Mouse (Mus musculus): ENCODE measurements at regions not wholly inside any gene's neighbourhood (a gene's known extent, or its start where the extent isn't known, plus 50 kb on each side); places are given as distances from the start of the nearest gene placed in this dataset.

DNA sequence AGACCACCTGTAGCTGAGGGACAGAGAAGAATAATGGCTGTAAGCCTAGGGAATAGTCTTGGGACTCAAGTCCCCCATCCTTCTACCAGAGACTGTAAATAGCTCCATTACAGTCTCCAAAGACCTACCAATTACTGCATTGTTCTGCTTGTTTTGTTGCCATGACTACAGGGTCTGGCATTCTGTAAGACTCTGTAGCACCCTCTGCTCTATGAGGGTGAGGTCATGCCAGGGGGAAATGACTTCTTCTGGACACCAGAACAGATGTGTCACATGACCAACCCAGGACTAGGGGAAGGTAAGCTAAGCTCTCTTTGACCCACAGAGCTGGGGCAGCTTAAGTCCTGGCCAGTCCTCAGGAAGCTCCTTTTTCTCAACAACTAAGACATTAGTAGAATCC lies 405.2 kb upstream of the Fam19a5 start:
- DNase-seq (ENCODE audit: extremely low spot score in 1 of 2, low spot score in 2 of 2) = no peak
- no peak overlapping the region for H3K4me3 ChIP-seq
- intact Hi-C loops (cut with DNase I) = no loop called here
- TF ChIP-seq CTCF (IDR thresholded peaks at IDR 0.05) = no peak
- H3K27ac ChIP-seq = no peak overlapping the region

DNA sequence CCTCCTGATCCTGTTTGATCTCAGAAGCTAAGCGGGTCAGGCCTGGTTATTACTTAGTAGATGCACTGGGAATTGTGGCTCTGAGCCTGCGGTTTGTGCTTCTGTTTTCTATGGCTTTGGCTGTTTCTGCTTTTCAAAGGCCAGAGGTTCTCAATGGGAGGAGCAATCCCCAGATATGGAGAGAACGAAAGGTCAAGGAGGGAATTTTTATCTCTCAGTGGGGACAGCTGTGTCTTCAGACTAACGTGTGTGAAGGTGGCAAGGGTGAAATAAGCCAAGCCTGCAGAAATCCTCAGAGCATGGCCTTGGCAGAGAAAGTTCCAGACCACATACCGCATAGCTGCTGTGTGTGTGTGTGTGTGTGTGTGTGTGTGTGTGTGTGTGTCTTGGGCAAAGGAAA lies 375.0 kb upstream of the Fam19a5 start:
- Histone ChIP-seq H3K27ac (no peak overlapping the region), H3K4me3 (no peak overlapping the region)
- DNase-seq (ENCODE audit: extremely low spot score in 1 of 2, low spot score in 2 of 2) = no peak
- no peak for TF ChIP-seq CTCF (IDR thresholded peaks at IDR 0.05)
- intact Hi-C loops (cut with DNase I) = no loop called here

DNA sequence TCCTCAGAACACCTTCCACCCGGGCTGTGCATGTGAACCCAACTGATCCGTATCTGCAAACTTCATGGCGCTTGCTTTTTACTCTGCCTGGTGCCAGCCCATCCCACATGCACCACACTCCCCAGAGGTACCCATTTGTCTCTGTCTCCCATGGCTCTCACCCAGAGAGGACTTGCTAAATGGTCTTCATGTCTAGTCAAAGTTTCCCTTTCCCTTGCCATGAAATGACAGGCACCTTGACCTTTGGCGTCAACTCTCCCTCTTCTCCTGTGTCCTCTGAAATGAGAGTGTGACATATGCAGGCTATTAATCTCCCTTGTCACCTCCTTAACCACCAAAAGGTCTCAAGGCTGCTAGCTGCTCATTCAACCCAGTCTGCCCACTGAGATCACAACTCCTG lies 373.2 kb upstream of the Fam19a5 start:
- no peak for DNase-seq (ENCODE audit: extremely low spot score in 1 of 2, low spot score in 2 of 2)
- H3K4me3 ChIP-seq = no peak overlapping the region
- no peak overlapping the region for H3K27ac ChIP-seq
- TF ChIP-seq CTCF (IDR thresholded peaks at IDR 0.05) = no peak
- intact Hi-C loops (cut with DNase I) = no loop called here

DNA sequence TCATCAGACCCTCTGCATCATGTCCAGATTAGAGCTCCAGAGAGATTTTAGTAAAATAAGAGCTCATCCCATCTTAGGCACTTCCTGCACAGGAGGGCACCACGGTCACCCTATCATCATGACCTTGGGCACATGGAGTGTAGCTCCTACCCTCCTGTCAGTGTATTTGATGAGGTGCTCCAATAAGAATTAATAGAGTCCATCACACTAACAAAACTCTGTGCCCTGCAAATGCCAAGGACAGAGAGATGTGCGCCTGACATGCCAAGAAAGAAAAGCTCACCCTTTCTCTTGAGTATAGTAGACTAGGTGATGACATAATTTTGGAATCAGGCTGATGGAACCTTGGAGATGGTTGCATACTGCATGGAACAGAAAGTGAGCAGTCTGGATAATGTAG lies 371.0 kb upstream of the Fam19a5 start:
- Histone ChIP-seq H3K27ac (no peak overlapping the region), H3K4me3 (no peak overlapping the region)
- intact Hi-C loops (cut with DNase I) = no loop called here
- TF ChIP-seq CTCF (IDR thresholded peaks at IDR 0.05) = no peak
- no peak for DNase-seq (ENCODE audit: extremely low spot score in 1 of 2, low spot score in 2 of 2)

- H3K27ac ChIP-seq = no peak overlapping the region
- no peak for DNase-seq (ENCODE audit: extremely low spot score in 1 of 2, low spot score in 2 of 2)
- no peak overlapping the region for H3K4me3 ChIP-seq
- intact Hi-C loops (cut with DNase I) = no loop called here
- TF ChIP-seq CTCF (IDR thresholded peaks at IDR 0.05) = no peak
Observed at GRCm38 (mm10) chr15:87178646-87179045, 365.5 kb upstream of the Fam19a5 start.

GRCm38 (mm10) chr15:87180836-87181235 lies 363.3 kb upstream of the Fam19a5 start:
- DNase-seq (ENCODE audit: extremely low spot score in 1 of 2, low spot score in 2 of 2) = no peak
- no peak for TF ChIP-seq CTCF (IDR thresholded peaks at IDR 0.05)
- no peak overlapping the region for H3K27ac ChIP-seq
- intact Hi-C loops (cut with DNase I) = no loop called here
- H3K4me3 ChIP-seq = no peak overlapping the region

DNA sequence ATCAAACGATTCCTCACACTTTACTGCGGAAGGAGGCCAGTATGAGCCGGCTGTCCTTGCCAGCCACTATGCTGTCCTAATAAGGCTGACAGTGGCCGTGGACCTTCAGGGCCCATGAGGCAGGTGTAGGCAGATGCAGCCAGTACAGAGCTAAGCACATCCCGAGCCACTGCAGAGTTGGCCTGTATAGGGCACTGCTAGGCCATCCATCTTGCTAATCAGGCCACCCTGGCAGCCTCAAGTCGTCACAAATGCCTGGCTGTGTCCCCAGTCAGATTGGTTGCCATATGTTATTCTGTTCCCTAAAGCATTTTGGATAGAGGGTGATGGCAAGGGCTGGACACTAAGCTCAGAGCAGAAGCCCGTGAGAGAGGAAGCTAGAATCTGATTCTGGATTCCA lies 359.9 kb upstream of the Fam19a5 start:
- intact Hi-C loops (cut with DNase I) = no loop called here
- H3K27ac ChIP-seq = no peak overlapping the region
- H3K4me3 ChIP-seq = no peak overlapping the region
- no peak for TF ChIP-seq CTCF (IDR thresholded peaks at IDR 0.05)
- no peak for DNase-seq (ENCODE audit: extremely low spot score in 1 of 2, low spot score in 2 of 2)

DNA sequence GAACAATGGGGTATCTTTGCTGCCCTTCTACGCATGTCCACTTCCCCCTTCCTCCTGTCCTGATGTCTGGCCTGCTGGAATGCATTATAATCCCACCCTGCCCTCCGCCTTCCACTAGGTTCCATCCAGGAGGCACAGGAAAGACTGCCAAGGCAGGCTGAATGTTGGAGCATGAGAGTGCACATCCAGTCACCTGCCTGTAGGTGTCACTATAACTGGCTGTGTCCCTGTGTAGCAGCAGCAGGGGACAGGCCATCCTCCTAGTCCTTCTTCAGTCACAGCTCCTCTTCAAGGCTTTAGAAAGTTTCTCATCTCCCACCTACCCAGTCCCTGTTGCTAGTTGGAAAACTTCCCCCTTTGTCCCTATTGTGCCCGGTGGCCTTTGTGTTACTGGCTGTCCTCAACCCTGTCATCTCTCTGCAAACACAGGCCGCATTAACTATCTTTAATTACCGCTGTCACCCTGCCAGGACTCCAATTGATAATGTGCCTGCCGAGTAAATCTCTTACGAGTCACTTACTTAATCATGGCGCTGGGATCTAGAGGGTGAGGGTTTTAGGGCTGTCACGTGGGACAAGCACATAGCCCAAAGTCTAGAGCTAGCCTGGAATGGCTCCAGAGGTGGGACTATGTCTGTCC lies 355.2 kb upstream of the Fam19a5 start:
- intact Hi-C loops (cut with DNase I) = no loop called here
- peak; percentile 26 for TF ChIP-seq CTCF (IDR thresholded peaks at IDR 0.05)
- Histone ChIP-seq H3K27ac (no peak overlapping the region), H3K4me3 (no peak overlapping the region)
- DNase-seq (ENCODE audit: extremely low spot score in 1 of 2, low spot score in 2 of 2) = no peak

DNA sequence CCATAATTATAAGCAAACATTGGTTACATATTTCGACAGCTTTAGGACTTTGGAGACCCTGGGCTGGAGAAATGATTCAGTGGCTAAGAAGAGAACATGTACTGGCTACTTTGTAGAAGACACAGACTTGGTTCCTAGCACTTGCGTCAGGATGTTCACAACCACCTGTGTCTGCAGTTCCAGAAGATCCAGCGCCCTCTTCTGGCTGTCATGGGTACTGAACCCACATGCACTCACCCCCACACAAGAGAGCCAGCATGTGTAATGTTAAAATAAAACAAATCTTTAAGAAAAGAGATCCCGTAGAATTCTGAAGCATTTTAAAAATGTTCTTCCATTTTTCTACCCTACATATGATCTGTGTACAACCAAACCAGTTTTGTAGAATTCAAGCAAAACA lies 352.2 kb upstream of the Fam19a5 start:
- intact Hi-C loops (cut with DNase I) = loop anchor here (10.0 kb wide), 1 partner anchor 657 kb away; no protein-coding TSS in a partner anchor
- no peak for DNase-seq (ENCODE audit: extremely low spot score in 1 of 2, low spot score in 2 of 2)
- peak; percentile 36 for TF ChIP-seq CTCF (IDR thresholded peaks at IDR 0.05)
- Histone ChIP-seq H3K27ac (no peak overlapping the region), H3K4me3 (no peak overlapping the region)

- no peak overlapping the region for H3K4me3 ChIP-seq
- TF ChIP-seq CTCF (IDR thresholded peaks at IDR 0.05) = no peak
- no peak for DNase-seq (ENCODE audit: extremely low spot score in 1 of 2, low spot score in 2 of 2)
- intact Hi-C loops (cut with DNase I) = loop anchor here (10.0 kb wide), 1 partner anchor 662 kb away; no protein-coding TSS in a partner anchor
- no peak overlapping the region for H3K27ac ChIP-seq
Observed at GRCm38 (mm10) chr15:87196306-87196893, 347.7 kb upstream of the Fam19a5 start.

DNA sequence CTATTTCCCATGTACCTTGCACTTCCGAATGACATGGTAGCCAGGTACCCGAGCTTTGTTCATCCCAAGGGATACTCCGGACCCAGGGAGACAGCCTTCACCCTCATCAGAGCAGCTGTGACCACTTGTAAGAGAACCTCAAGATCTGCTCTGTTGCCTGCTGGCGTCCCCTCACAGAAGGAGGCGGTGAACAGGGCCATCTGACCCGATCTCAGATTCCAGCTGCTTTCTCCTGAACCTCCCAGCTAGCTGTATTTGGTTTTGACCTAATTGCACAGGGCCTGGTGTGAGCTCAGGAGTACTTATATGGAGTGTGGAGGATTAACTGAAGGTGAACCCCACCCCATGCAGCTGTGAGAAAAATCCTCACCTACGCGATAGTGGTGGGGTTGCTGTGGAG lies 344.5 kb upstream of the Fam19a5 start:
- no peak for DNase-seq (ENCODE audit: extremely low spot score in 1 of 2, low spot score in 2 of 2)
- Histone ChIP-seq H3K4me3 (no peak overlapping the region), H3K27ac (no peak overlapping the region)
- intact Hi-C loops (cut with DNase I) = loop anchor here (10.0 kb wide), 1 partner anchor 665 kb away; no protein-coding TSS in a partner anchor
- TF ChIP-seq CTCF (IDR thresholded peaks at IDR 0.05) = no peak

GRCm38 (mm10) chr15:87200282-87201048 lies 343.6 kb upstream of the Fam19a5 start:
- Histone ChIP-seq H3K27ac (no peak overlapping the region), H3K4me3 (no peak overlapping the region)
- TF ChIP-seq CTCF (IDR thresholded peaks at IDR 0.05) = no peak
- DNase-seq (ENCODE audit: extremely low spot score in 1 of 2, low spot score in 2 of 2) = no peak
- intact Hi-C loops (cut with DNase I) = no loop called here
